Mouse (Mus musculus): ENCODE measurements at regions not wholly inside any gene's neighbourhood (a gene's known extent, or its start where the extent isn't known, plus 50 kb on each side); places are given as distances from the start of the nearest gene placed in this dataset.

DNA sequence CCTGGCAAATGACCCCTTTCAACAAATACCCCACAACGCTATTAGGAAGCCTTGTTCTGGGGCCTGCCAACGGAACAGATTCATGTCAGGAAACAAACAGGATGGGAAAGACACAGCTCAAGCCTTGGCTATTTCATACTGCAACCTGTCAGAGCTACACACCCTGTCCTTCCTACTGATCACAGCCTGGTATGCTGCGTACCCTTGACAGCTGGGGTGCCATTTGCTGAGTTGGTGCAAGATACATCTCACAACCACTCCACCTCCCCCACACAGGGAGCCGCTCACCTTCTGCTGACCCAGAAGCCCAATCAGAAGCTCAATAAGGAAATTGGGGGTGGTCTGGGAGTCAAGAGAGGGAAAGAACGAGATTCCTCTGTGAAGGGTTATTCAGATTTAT lies 350.7 kb upstream of the Gm10131 start:
- Histone ChIP-seq H3K36me3 (ENCODE audit: control insufficient read depth, insufficient read depth, low read length) (no peaks in the 10 kb centered on the region), H3K27ac (ENCODE audit: low read depth, low read length) (no peak overlapping the region), H3K4me2 (ENCODE audit: low read depth) (no peak overlapping the region), H3K27me3 (ENCODE audit: control insufficient read depth, insufficient read depth, low read length) (no peaks in the 10 kb centered on the region), H3K4me3 (ENCODE audit: low read depth, low read length) (no peak overlapping the region), H3K4me1 (ENCODE audit: control insufficient read depth, insufficient read depth, low read length) (no peaks in the 10 kb centered on the region), H3K9me3 (ENCODE audit: control insufficient read depth, low read length) (no peaks in the 10 kb centered on the region; the same call in 1 of the 2 replicates), H3K9ac (ENCODE audit: low read length) (no peak overlapping the region)
- 78% methylated on average over 5 of the region's 5 CpGs for WGBS
- no peak for DNase-seq (ENCODE audit: low spot score)
- no peak for ATAC-seq (ENCODE audit: insufficient read depth, low FRiP score, low TSS enrichment)

DNA sequence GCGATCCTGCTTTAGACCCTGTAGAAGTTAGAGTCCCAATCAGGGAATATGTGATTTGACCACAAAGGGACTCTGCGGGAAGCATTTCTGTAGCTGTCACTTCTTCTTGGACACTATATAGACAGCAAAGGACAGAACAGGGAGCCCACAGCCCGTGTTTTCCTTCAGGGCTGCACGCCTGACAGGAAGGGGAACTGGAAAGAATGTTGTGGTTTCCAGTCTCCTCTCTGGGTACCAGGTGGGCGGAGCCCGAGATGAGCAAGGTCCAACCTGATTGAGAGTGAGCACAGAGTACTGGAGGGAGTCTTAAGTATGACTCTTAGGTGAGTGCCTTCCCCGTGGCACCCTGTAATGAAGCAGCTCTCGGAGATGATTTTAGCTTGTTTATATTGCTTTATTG lies 346.8 kb upstream of the Gm10131 start:
- ATAC-seq (ENCODE audit: insufficient read depth, low FRiP score, low TSS enrichment) (no peak), DNase-seq (ENCODE audit: low spot score) (no peak)
- Histone ChIP-seq H3K9me3 (ENCODE audit: control insufficient read depth, low read length) (no peaks in the 10 kb centered on the region; the same call in 1 of the 2 replicates), H3K36me3 (ENCODE audit: control insufficient read depth, insufficient read depth, low read length) (no peaks in the 10 kb centered on the region), H3K4me2 (ENCODE audit: low read depth) (no peak overlapping the region), H3K27me3 (ENCODE audit: control insufficient read depth, insufficient read depth, low read length) (no peaks in the 10 kb centered on the region), H3K4me3 (ENCODE audit: low read depth, low read length) (no peak overlapping the region), H3K9ac (ENCODE audit: low read length) (no peak overlapping the region), H3K4me1 (ENCODE audit: control insufficient read depth, insufficient read depth, low read length) (no peaks in the 10 kb centered on the region), H3K27ac (ENCODE audit: low read depth, low read length) (no peak overlapping the region)
- 90% methylated on average over 8 of the region's 8 CpGs for WGBS

DNA sequence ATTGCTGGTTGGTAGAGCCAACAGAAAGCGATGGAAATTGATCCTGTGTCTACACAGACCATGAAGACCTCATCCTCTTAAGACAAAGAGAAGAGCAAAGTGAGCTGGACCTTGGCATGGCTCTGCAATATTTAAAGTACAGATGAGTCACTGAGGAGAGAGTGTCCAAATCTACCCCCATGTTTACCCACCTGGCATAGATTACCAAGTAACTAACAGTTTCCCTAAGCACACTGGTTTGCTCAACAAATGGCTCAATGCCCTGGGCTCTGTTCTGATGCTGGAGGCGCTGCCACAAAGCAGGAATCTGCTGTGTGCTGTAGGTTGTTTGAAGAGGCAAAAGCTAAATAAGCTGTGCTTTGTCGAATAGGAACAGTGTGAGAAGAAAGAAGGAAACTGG lies 345.0 kb upstream of the Gm10131 start:
- Histone ChIP-seq H3K9me3 (ENCODE audit: control insufficient read depth, low read length) (no peaks in the 10 kb centered on the region; the same call in 1 of the 2 replicates), H3K4me2 (ENCODE audit: low read depth) (no peak overlapping the region), H3K27me3 (ENCODE audit: control insufficient read depth, insufficient read depth, low read length) (no peaks in the 10 kb centered on the region), H3K27ac (ENCODE audit: low read depth, low read length) (no peak overlapping the region), H3K4me3 (ENCODE audit: low read depth, low read length) (no peak overlapping the region), H3K9ac (ENCODE audit: low read length) (no peak overlapping the region), H3K4me1 (ENCODE audit: control insufficient read depth, insufficient read depth, low read length) (no peaks in the 10 kb centered on the region), H3K36me3 (ENCODE audit: control insufficient read depth, insufficient read depth, low read length) (no peaks in the 10 kb centered on the region)
- DNase-seq (ENCODE audit: low spot score) = no peak
- ATAC-seq (ENCODE audit: insufficient read depth, low FRiP score, low TSS enrichment) = no peak
- 76% methylated on average over 3 of the region's 3 CpGs for WGBS

GRCm38 (mm10) chr8:34455376-34455775 lies 343.8 kb upstream of the Gm10131 start:
- ATAC-seq (ENCODE audit: insufficient read depth, low FRiP score, low TSS enrichment) = no peak; the same call in 1 of the 2 replicates
- 76% methylated on average over 14 of the region's 14 CpGs for WGBS
- no peak overlapping the region for H3K9ac ChIP-seq (ENCODE audit: low read length)
- no peaks in the 10 kb centered on the region; the same call in 1 of the 2 replicates for H3K9me3 ChIP-seq (ENCODE audit: control insufficient read depth, low read length)
- no peak overlapping the region for H3K4me2 ChIP-seq (ENCODE audit: low read depth)
- H3K4me1 ChIP-seq (ENCODE audit: control insufficient read depth, insufficient read depth, low read length) = no peaks in the 10 kb centered on the region
- H3K27ac ChIP-seq (ENCODE audit: low read depth, low read length) = no peak overlapping the region
- no peak overlapping the region for H3K4me3 ChIP-seq (ENCODE audit: low read depth, low read length)
- H3K36me3 ChIP-seq (ENCODE audit: control insufficient read depth, insufficient read depth, low read length) = no peaks in the 10 kb centered on the region
- no peak for DNase-seq (ENCODE audit: low spot score)
- H3K27me3 ChIP-seq (ENCODE audit: control insufficient read depth, insufficient read depth, low read length) = no peaks in the 10 kb centered on the region

GRCm38 (mm10) chr8:34452811-34453210 lies 341.3 kb upstream of the Gm10131 start:
- Histone ChIP-seq H3K27me3 (ENCODE audit: control insufficient read depth, insufficient read depth, low read length) (no peaks in the 10 kb centered on the region), H3K27ac (ENCODE audit: low read depth, low read length) (no peak overlapping the region), H3K4me1 (ENCODE audit: control insufficient read depth, insufficient read depth, low read length) (peaks cover 3% of the 10 kb centered on the region; the same call in 1 of the 2 replicates), H3K9me3 (ENCODE audit: control insufficient read depth, low read length) (no peaks in the 10 kb centered on the region; the same call in 1 of the 2 replicates), H3K36me3 (ENCODE audit: control insufficient read depth, insufficient read depth, low read length) (no peaks in the 10 kb centered on the region), H3K9ac (ENCODE audit: low read length) (no peak overlapping the region), H3K4me2 (ENCODE audit: low read depth) (no peak overlapping the region), H3K4me3 (ENCODE audit: low read depth, low read length) (no peak overlapping the region)
- ATAC-seq (ENCODE audit: insufficient read depth, low FRiP score, low TSS enrichment) (no peak), DNase-seq (ENCODE audit: low spot score) (no peak)
- WGBS = 81% methylated on average over 6 of the region's 6 CpGs

DNA sequence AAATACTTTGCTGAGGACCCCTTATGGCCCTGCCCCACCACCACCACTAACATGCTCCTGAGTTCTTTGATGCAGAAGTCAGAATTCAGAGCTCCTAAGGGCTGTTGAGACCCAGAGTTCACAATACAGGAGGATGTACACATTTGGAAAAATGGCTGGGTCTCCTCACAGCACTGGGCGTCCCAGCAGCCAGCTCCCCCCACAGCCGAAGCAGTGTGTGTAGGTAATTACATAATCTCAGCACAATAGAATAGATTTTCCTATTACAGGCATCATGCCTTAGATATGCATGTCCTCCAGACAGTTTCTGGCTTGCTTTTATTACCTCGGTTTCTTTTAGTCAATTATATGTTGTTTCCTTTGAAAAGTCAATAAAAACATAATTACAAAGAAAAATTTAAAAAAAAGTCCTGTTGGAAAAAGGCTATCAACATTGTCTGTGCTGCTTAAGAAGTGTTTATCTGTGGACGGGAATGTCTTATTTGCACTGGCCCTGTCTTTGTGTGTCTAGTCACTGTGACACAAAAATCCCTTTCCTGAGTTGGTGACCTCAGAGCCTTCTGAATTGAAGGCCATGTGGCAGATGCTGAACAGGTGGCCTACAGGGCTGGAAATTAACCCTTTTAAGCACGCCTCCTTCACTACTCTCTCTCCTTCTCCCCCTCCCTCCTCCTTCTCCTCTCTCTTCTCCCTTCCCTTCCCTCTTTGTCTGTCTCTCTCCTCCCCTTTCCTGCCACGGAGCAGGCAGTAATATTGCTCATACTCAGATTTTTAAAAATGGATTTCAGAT lies 339.9 kb upstream of the Gm10131 start:
- Histone ChIP-seq H3K9ac (ENCODE audit: low read length) (no peak overlapping the region), H3K36me3 (ENCODE audit: control insufficient read depth, insufficient read depth, low read length) (no peaks in the 10 kb centered on the region), H3K4me1 (ENCODE audit: control insufficient read depth, insufficient read depth, low read length) (peaks cover 5% of the 10 kb centered on the region; the same call in 1 of the 2 replicates), H3K27me3 (ENCODE audit: control insufficient read depth, insufficient read depth, low read length) (no peaks in the 10 kb centered on the region), H3K27ac (ENCODE audit: low read depth, low read length) (no peak overlapping the region), H3K4me3 (ENCODE audit: low read depth, low read length) (no peak overlapping the region), H3K4me2 (ENCODE audit: low read depth) (no peak overlapping the region), H3K9me3 (ENCODE audit: control insufficient read depth, low read length) (no peaks in the 10 kb centered on the region; the same call in 1 of the 2 replicates)
- WGBS = 38% methylated on average over 6 of the region's 6 CpGs
- ATAC-seq (ENCODE audit: insufficient read depth, low FRiP score, low TSS enrichment) (no peak), DNase-seq (ENCODE audit: low spot score) (no peak)

DNA sequence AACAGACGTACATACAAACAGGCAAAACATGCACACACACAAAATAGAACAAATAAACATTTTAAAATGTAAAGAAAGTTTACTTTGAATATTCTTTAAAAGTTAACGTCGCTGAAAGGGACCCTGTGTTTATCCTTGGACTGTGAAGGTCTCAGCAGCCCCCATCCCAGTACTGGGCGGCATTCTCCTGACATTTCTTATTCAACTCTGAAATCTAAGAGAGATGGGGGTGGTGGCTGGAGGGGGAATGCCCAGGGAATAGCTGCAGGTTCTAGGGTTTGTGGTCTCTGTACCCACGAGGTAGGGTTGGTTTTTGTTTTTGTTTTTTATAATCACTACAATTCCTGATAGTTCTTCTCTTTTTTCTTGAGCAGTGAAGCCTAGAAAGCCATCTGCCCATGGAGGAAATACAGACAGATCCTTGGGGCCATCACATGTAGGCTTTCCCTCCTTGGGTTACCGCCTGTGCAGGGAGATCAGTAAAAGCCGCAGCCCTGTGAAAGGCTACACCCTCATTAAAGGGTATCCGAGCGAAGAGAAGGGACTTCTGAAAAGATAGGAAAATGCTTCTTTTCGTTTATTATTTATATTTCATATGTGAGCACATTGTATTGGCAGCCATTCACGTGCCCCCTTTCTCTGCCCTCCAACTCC lies 338.0 kb upstream of the Gm10131 start:
- H3K27me3 ChIP-seq (ENCODE audit: control insufficient read depth, insufficient read depth, low read length) = no peaks in the 10 kb centered on the region
- DNase-seq (ENCODE audit: low spot score) (no peak), ATAC-seq (ENCODE audit: insufficient read depth, low FRiP score, low TSS enrichment) (no peak)
- 90% methylated on average over 11 of the region's 11 CpGs for WGBS
- no peak overlapping the region for H3K27ac ChIP-seq (ENCODE audit: low read depth, low read length)
- H3K4me1 ChIP-seq (ENCODE audit: control insufficient read depth, insufficient read depth, low read length) = peaks cover 5% of the 10 kb centered on the region; the same call in 1 of the 2 replicates
- no peaks in the 10 kb centered on the region; the same call in 1 of the 2 replicates for H3K9me3 ChIP-seq (ENCODE audit: control insufficient read depth, low read length)
- no peaks in the 10 kb centered on the region for H3K36me3 ChIP-seq (ENCODE audit: control insufficient read depth, insufficient read depth, low read length)
- no peak overlapping the region for H3K4me3 ChIP-seq (ENCODE audit: low read depth, low read length)
- no peak overlapping the region for H3K4me2 ChIP-seq (ENCODE audit: low read depth)
- H3K9ac ChIP-seq (ENCODE audit: low read length) = no peak overlapping the region

DNA sequence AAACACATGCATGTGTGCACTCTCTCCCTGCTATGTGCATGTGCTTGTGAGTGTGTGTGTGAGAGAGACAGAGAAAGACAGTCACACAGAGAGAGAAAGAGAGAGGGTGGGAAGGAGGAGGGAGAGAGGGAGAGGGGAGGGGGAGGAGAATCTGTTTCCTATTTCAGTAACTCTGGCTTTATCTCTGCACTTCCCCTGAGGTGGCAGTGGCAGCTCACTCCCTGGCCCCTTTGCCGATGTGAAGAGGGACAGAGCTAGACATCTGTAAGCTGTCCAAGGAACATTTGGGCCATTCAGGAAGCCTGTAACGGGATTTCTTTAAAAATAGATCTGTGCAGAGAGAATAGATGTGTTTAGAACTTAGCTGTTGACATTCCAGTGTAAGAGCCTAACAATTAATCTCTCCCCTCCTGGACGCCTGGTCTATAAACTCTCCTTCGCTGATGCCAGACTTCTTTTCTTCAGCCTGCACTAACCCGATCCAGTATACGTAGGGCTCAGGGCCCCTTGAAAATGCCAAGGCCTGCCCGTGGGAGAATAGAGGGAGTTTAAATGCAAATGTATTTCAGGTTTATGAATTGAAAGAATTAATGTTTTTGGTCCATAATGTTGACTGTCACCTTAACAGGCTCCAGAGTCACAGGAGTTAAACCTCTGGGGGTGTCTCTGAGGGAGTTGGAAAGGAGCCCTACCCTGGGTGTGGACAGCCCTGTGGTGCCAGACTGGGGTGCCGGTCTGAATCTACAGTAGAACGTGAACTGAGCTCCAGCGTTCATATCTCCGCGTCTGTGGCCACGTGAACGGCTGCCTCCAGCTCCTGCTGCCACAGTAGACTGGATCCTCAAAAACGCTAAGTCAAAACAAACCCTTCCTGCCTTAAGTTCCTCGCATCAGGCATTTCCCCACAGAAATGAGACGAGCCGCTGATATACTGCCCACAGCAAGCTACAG lies 336.6 kb upstream of the Gm10131 start:
- Histone ChIP-seq H3K9ac (ENCODE audit: low read length) (no peak overlapping the region), H3K9me3 (ENCODE audit: control insufficient read depth, low read length) (no peaks in the 10 kb centered on the region; the same call in 1 of the 2 replicates), H3K4me3 (ENCODE audit: low read depth, low read length) (no peak overlapping the region), H3K36me3 (ENCODE audit: control insufficient read depth, insufficient read depth, low read length) (no peaks in the 10 kb centered on the region), H3K4me1 (ENCODE audit: control insufficient read depth, insufficient read depth, low read length) (peaks cover 5% of the 10 kb centered on the region; the same call in 1 of the 2 replicates), H3K4me2 (ENCODE audit: low read depth) (no peak overlapping the region), H3K27ac (ENCODE audit: low read depth, low read length) (no peak overlapping the region), H3K27me3 (ENCODE audit: control insufficient read depth, insufficient read depth, low read length) (no peaks in the 10 kb centered on the region)
- WGBS = 62% methylated on average over 18 of the region's 18 CpGs
- DNase-seq (ENCODE audit: low spot score) (no peak), ATAC-seq (ENCODE audit: insufficient read depth, low FRiP score, low TSS enrichment) (no peak)

All from neural tube, embryonic 11.5 days (tissue).